Mouse (Mus musculus) liver, postnatal 0 days (tissue): Measurements from ENCODE around the gene Pld6.

ENCODE experiments used
- CTCF ChIP-seq: sonication (generic); IDR thresholded peaks from 2 replicates; pipeline ENCODE4 v1.5.1; 2016; ENCODE audit warnings: antibody characterized with exemption, low read depth
- EP300 ChIP-seq: IDR thresholded peaks from 2 replicates; pipeline ENCODE4 v1.6.1; 2016; ENCODE audit warnings: antibody characterized with exemption, low read depth, mild to moderate bottlenecking

DNA sequence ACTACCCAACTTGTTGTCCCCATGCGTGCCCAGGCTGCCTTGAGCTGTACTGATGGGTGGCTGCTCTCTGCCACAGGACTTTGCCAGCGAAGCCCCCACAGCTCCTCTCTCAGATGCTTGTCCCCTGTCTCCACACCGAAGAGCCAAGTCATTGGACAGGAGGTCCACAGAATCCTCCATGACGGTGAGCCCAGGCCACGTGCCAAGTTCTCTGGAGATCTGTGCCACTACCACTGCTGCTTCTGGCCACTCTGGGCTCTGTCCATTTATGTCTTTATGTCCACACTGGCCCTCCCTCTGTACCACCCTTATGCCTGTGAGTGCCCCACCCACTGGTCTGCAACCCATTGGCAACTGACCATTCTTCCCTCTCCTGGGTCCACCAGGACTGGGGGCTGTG lies 45.5 kb downstream of the Pld6 start:
- TF ChIP-seq CTCF: no peak
- TF ChIP-seq EP300: no peak
